Mouse (Mus musculus) limb, embryonic 13.5 days (tissue): ENCODE data around the gene Fgb. TPM values are rescaled to one million over a fixed set of nuclear protein-coding genes. Genes with fewer than 3 reads are reported as not detected.

Source experiments
- ATAC-seq: fragments of 200-750 bp; cut with Nextera tagmentation; 2 replicates; pipeline ENCODE4 v1.8.0; 2017; ENCODE audit warnings: low read depth, moderate number of reproducible peaks, moderate TSS enrichment; ENCODE audit not compliant: low FRiP score
- H3K27ac ChIP-seq: fragments of 300-500 bp; sonication (generic); 2 replicates; pipeline ENCODE4 v1.5.1; 2015; ENCODE audit warnings: inconsistent platforms, mild to moderate bottlenecking, moderate library complexity
- H3K27me3 ChIP-seq: fragments of 300-500 bp; sonication (generic); 2 replicates; pipeline ENCODE4 v1.6.1; 2015; ENCODE audit warnings: mild to moderate bottlenecking, inconsistent platforms
- H3K36me3 ChIP-seq: fragments of 300-500 bp; sonication (generic); 2 replicates; pipeline ENCODE4 v1.6.1; 2015; ENCODE audit warnings: inconsistent platforms, mild to moderate bottlenecking, moderate library complexity
- H3K4me1 ChIP-seq: fragments of 300-500 bp; sonication (generic); 2 replicates; pipeline ENCODE4 v1.6.1; 2015; ENCODE audit warnings: inconsistent platforms
- H3K4me2 ChIP-seq: fragments of 300-500 bp; sonication (generic); replicated peaks from 2 replicates; pipeline ENCODE4 v1.6.1; 2015; ENCODE audit warnings: inconsistent platforms, mild to moderate bottlenecking, moderate library complexity
- H3K4me3 ChIP-seq: fragments of 300-500 bp; sonication (generic); 2 replicates; pipeline ENCODE4 v1.5.1; 2015; ENCODE audit warnings: moderate library complexity, mild to moderate bottlenecking, inconsistent platforms
- H3K9ac ChIP-seq: fragments of 300-500 bp; sonication (generic); 2 replicates; pipeline ENCODE4 v1.6.1; 2015; ENCODE audit warnings: mild to moderate bottlenecking, inconsistent platforms
- H3K9me3 ChIP-seq: fragments of 300-500 bp; sonication (generic); 2 replicates; pipeline ENCODE4 v1.6.1; 2016; ENCODE audit warnings: inconsistent platforms
- WGBS: fragments of 180-500 bp; shearing (Covaris S2); methylation state at CpG from one replicate; pipeline ENCODE4 v1.1.7; 2015; 5-methylcytosine and 5-hydroxymethylcytosine counted together
- polyA plus RNA-seq: library from polyadenylated mRNA; unstranded; fragments of >200 nt; fragmentation: Nextera tagmentation; extraction: Ambion mirVana; gene quantifications from 2 replicates; pipeline ENCODE4 v1.2.1, GENCODE M21; 2015

The Fgb gene
- 0.78 TPM in 1 of 2 replicates, not detected in the other for polyA plus RNA-seq

DNA sequence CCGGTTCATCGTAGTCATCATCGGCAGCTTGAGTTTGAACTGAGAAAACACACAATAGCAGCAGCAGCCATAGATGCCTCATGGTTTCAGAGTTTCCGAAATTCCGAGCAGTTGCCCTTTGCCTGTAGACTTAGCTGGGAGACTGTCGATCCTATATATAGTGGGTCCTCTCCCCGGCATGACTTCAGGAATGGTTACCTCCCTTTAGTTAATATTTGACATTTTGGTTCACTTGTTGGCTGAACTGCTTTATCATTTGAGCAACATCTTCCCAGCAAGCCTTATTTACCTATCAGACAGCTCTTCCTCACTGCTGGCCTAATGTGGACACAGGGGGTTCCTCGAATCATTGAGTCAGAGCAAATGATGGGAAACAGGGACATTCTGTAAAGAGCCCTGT, at the start of gene Fgb:
Gene Fgb, minus strand, starts transcription at position 184 of the 400 bp plus-strand sequence.
- Histone ChIP-seq H3K4me1 (no peaks in the 10 kb centered on the region), H3K4me2 (no peak within 1 kb of the TSS), H3K27me3 (no peaks in the 10 kb centered on the region), H3K4me3 (no peak within 1 kb of the TSS), H3K27ac (no peak within 1 kb of the TSS), H3K9me3 (no peaks in the 10 kb centered on the region), H3K36me3 (no peaks in the 10 kb centered on the region), H3K9ac (no peak within 1 kb of the TSS)
- no peak for ATAC-seq
- 89% methylated on average over 8 of the region's 8 CpGs for whole genome bisulfite sequencing

DNA sequence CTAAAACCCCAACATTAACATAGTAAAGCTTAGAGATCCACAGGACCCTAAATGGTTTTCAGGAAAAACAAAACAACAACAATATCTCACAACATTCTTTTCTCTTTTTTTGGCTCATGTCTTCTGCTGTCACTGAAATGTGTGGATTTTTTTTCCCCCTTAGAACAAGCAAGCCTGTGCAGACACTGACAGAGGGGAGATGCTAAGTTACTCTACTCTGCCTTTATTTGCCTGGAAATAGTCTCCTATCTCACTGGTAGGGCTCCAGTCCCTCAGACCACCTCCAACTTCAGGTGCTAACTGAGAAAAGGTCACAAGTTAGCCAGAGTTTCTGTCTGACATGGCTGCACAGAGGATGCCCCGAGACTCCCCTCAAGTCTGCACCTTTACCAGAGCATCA, 49.5 kb upstream of the Fgb start:
- H3K36me3 ChIP-seq, result no peaks in the 10 kb centered on the region
- no peak overlapping the region; the same call in 1 of the 2 replicates for H3K9ac ChIP-seq
- peak overlapping the region; percentile 14; the same call in 1 of the 2 replicates for H3K4me3 ChIP-seq
- H3K4me2 ChIP-seq, result peak overlapping the region; percentile 48
- no peaks in the 10 kb centered on the region for H3K9me3 ChIP-seq
- no peak for ATAC-seq
- H3K27ac ChIP-seq, result no peak overlapping the region
- H3K4me1 ChIP-seq, result peaks cover 7% of the 10 kb centered on the region; the same call in 1 of the 2 replicates
- peaks cover 12% of the 10 kb centered on the region for H3K27me3 ChIP-seq
- WGBS, result 97% methylated on average over 1 of the region's 1 CpGs

GRCm38 (mm10) chr3:83098546-83099034, 48.9 kb upstream of the Fgb start:
- Histone ChIP-seq H3K4me2 (peak overlapping the region; percentile 48), H3K4me3 (peak overlapping the region; percentile 14), H3K4me1 (peaks cover 7% of the 10 kb centered on the region; the same call in 1 of the 2 replicates), H3K9ac (peak overlapping the region; percentile 48; the same call in 1 of the 2 replicates), H3K9me3 (no peaks in the 10 kb centered on the region), H3K36me3 (no peaks in the 10 kb centered on the region), H3K27ac (no peak overlapping the region), H3K27me3 (peaks cover 12% of the 10 kb centered on the region)
- WGBS, result 23% methylated on average over 14 of the region's 14 CpGs
- 0 out of 2 replicates have a peak, but pooled peaks have one; percentile 36 for ATAC-seq

- H3K4me3 ChIP-seq, result no peak overlapping the region
- H3K4me1 ChIP-seq, result peaks cover 7% of the 10 kb centered on the region; the same call in 1 of the 2 replicates
- no peak overlapping the region for H3K9ac ChIP-seq
- no peak overlapping the region for H3K27ac ChIP-seq
- ATAC-seq, result no peak
- no peak overlapping the region for H3K4me2 ChIP-seq
- no peaks in the 10 kb centered on the region for H3K36me3 ChIP-seq
- 72% methylated on average over 6 of the region's 6 CpGs for WGBS
- peaks cover 12% of the 10 kb centered on the region for H3K27me3 ChIP-seq
- no peaks in the 10 kb centered on the region for H3K9me3 ChIP-seq
These were observed 47.9 kb upstream of the Fgb start for GRCm38 (mm10) chr3:83097586-83097985.

DNA sequence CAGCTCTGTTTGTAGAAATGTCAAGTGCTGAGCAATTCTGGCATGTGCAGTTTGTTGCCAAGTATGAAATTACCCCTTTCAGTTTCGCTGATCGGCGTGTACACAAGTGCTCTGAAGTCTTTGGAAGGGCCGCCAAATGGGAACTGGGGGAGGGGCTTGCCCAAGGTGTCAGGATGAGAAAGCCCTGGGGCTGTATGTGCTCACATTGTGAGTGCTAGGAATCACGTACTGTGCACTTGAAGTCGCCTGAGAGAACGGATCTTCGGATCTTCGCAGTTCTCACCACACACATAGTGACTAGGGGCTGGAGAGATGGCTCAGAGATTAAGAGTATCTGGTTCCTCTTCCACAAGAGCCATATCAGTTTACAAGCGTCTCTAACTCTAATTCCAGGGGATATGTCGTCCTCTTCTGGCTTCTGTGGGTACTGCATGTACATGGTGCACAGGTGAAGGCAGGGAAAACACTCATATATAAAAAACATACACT, 30.9 kb upstream of the Fgb start:
- H3K4me2 ChIP-seq, result peak overlapping the region; percentile 64
- peaks cover 8% of the 10 kb centered on the region for H3K4me1 ChIP-seq
- H3K4me3 ChIP-seq, result peak overlapping the region; percentile 33
- no peaks in the 10 kb centered on the region for H3K9me3 ChIP-seq
- H3K27ac ChIP-seq, result no peak overlapping the region
- H3K9ac ChIP-seq, result peak overlapping the region; percentile 51; the same call in 1 of the 2 replicates
- H3K27me3 ChIP-seq, result no peaks in the 10 kb centered on the region
- WGBS, result 3% methylated on average over 11 of the region's 11 CpGs
- no peaks in the 10 kb centered on the region for H3K36me3 ChIP-seq
- ATAC-seq, result peak; percentile 64

- ATAC-seq, result peak; percentile 49; the same call in 1 of the 2 replicates
- Histone ChIP-seq H3K4me2 (no peak overlapping the region), H3K4me1 (peaks cover 8% of the 10 kb centered on the region), H3K27ac (no peak overlapping the region), H3K9ac (no peak overlapping the region), H3K9me3 (no peaks in the 10 kb centered on the region), H3K36me3 (peaks cover 16% of the 10 kb centered on the region), H3K27me3 (no peaks in the 10 kb centered on the region), H3K4me3 (no peak overlapping the region)
- WGBS, result 19% methylated on average over 3 of the region's 3 CpGs
These were observed 26.9 kb upstream of the Fgb start for GRCm38 (mm10) chr3:83076563-83076962.

- H3K4me2 ChIP-seq, result no peak overlapping the region
- 94% methylated on average over 4 of the region's 4 CpGs for WGBS
- peaks cover 75% of the 10 kb centered on the region for H3K36me3 ChIP-seq
- no peak overlapping the region for H3K9ac ChIP-seq
- H3K9me3 ChIP-seq, result no peaks in the 10 kb centered on the region
- H3K27me3 ChIP-seq, result no peaks in the 10 kb centered on the region
- no peak overlapping the region for H3K4me3 ChIP-seq
- no peak overlapping the region for H3K27ac ChIP-seq
- no peaks in the 10 kb centered on the region for H3K4me1 ChIP-seq
- ATAC-seq, result no peak
These were observed 20.6 kb upstream of the Fgb start for GRCm38 (mm10) chr3:83070231-83070630.

DNA sequence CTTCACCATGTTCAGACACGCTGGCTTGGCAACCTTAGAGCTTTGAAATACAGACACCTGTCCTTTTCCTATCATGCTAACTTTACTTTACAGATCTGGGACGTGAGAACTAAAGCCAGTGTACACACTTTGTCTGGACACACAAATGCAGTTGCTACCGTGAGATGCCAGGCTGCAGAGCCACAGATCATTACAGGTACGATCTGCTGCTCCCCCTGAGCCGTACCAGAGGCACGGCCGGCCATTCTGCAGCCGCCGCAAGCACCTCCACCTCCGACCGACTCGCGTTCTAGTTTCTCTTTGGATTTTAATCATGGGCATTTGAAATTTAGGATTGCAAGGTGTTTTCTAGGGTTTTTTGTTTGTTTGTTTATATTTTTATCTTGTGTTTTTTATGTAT, 19.2 kb upstream of the Fgb start:
- no peak for ATAC-seq
- Histone ChIP-seq H3K4me1 (no peaks in the 10 kb centered on the region), H3K36me3 (peaks cover 87% of the 10 kb centered on the region), H3K4me3 (no peak overlapping the region), H3K4me2 (no peak overlapping the region), H3K9me3 (no peaks in the 10 kb centered on the region), H3K9ac (no peak overlapping the region), H3K27me3 (no peaks in the 10 kb centered on the region), H3K27ac (no peak overlapping the region)
- WGBS, result 96% methylated on average over 13 of the region's 13 CpGs

GRCm38 (mm10) chr3:83067920-83068319, 18.3 kb upstream of the Fgb start:
- no peak overlapping the region for H3K27ac ChIP-seq
- no peak for ATAC-seq
- H3K9me3 ChIP-seq, result no peaks in the 10 kb centered on the region
- no peak overlapping the region for H3K9ac ChIP-seq
- WGBS, result 83% methylated on average over 9 of the region's 9 CpGs
- no peak overlapping the region for H3K4me3 ChIP-seq
- peaks cover 93% of the 10 kb centered on the region for H3K36me3 ChIP-seq
- H3K4me2 ChIP-seq, result no peak overlapping the region
- H3K4me1 ChIP-seq, result no peaks in the 10 kb centered on the region
- H3K27me3 ChIP-seq, result no peaks in the 10 kb centered on the region

GRCm38 (mm10) chr3:83057046-83057445, 7.4 kb upstream of the Fgb start:
- Histone ChIP-seq H3K4me1 (peaks cover 10% of the 10 kb centered on the region), H3K4me2 (no peak overlapping the region; the same call in 1 of the 2 replicates), H3K36me3 (peaks cover 50% of the 10 kb centered on the region), H3K9ac (no peak overlapping the region), H3K27me3 (no peaks in the 10 kb centered on the region), H3K27ac (no peak overlapping the region), H3K9me3 (no peaks in the 10 kb centered on the region), H3K4me3 (no peak overlapping the region)
- ATAC-seq, result no peak
- 94% methylated on average over 2 of the region's 2 CpGs for WGBS

DNA sequence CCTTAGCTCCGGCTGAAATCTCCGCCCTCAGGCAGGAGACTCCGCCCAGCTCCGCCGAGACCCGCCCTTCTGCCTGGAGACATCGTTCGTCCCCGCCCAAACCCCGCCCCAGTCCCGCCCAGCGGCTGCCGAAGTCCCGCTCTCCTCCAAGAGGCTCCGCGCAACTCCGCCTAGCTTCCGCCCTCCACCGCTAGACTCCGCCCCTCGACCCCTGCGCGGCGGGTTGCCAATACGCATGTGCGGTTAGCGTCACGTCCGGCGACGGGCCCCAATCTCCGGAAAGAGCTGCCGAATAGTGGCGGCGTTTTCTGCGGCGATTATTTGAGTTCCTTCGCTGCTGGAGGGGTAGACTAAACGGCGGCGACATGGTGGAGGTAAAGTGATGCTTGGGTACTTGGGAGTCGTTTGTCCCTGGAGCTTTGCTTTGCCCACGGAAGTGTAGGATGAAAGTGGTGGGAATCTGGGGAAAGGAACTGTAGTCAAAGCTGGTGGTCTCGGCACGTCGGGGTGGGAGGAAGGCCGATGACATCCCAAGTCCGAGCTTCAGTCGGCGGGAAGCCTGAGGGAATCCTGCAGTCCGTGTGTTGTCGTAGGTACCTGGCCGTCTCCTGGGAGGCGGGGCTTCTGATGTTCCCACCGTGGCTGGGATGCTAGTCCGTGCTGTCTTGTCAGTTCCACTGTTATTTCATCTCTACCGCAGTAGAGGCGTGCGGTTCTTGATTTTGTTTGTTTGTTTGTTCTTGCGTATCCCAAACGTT, 5.8 kb upstream of the Fgb start, which contains the start of gene Plrg1:
Gene Plrg1, plus strand, starts transcription at position 242 of the 758 bp plus-strand sequence.
- peak; percentile 99 for ATAC-seq

DNA sequence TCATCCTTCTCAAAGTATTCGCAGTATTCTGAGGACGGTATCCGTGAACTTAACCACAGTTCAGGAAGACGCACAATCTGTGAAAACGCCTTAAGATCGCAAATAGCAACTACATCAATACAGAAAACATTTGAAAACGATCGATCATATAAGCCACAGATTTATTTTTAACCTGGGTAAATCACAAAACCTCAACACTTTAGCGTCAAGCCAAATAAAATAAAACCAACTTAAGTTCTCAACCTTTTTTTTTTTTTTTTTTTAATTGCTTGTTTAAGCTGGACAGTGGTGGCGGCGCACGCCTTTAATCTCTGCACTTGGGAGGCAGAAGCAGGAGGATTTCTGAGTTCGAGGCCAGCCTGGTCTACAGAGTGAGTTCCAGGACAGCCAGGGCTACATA, 5.1 kb upstream of the Fgb start:
- ATAC-seq, result no peak

More for the DNA sequence above, 5.8 kb upstream of the Fgb start, which contains the start of gene Plrg1:
- Histone ChIP-seq H3K4me2 (peak within 1 kb of the TSS; percentile 93), H3K4me1 (peaks cover 10% of the 10 kb centered on the region), H3K4me3 (peak within 1 kb of the TSS; percentile 89), H3K36me3 (peaks cover 34% of the 10 kb centered on the region), H3K9me3 (no peaks in the 10 kb centered on the region), H3K27me3 (no peaks in the 10 kb centered on the region), H3K27ac (peak within 1 kb of the TSS; percentile 58), H3K9ac (peak within 1 kb of the TSS; percentile 89)
- under 1% methylated on average over 58 of the region's 61 CpGs for WGBS

More for the DNA sequence above, 5.1 kb upstream of the Fgb start:
- Histone ChIP-seq H3K36me3 (peaks cover 27% of the 10 kb centered on the region), H3K9me3 (no peaks in the 10 kb centered on the region), H3K4me3 (peak overlapping the region; percentile 89), H3K4me2 (peak overlapping the region; percentile 53), H3K9ac (no peak overlapping the region), H3K27me3 (no peaks in the 10 kb centered on the region), H3K27ac (no peak overlapping the region), H3K4me1 (peaks cover 10% of the 10 kb centered on the region)
- 37% methylated on average over 13 of the region's 13 CpGs for WGBS
